In genomic region chr13:21453449-21453848, GRCm38 (mm10) we compare ENCODE assay signal across 8 mouse cellular contexts. TPM values are rescaled to one million over a fixed set of nuclear protein-coding genes. Genes with fewer than 3 reads are reported as not detected.
DNase-seq lines count a peak whose midpoint lies in the region; ATAC-seq lines count a peak whose summit lies in the region.

Zscan26 (minus strand) TSS chr13:21453730.

- H3K4me3 ChIP-seq in embryonic facial prominence, embryonic 13.5 days: peak within 1 kb of the TSS; percentile 74
- peak within 1 kb of the TSS; percentile 83 for H3K4me3 ChIP-seq in heart, embryonic 10.5 days
- H3K4me3 ChIP-seq in kidney, embryonic 15.5 days (replicated peaks): peak within 1 kb of the TSS; percentile 84

- no peaks in the 10 kb centered on the region for H3K9me3 ChIP-seq in embryonic facial prominence, embryonic 13.5 days
- H3K9me3 ChIP-seq in heart, embryonic 10.5 days: no peaks in the 10 kb centered on the region
- no peaks in the 10 kb centered on the region for H3K9me3 ChIP-seq in kidney, embryonic 15.5 days (replicated peaks)

- H3K9ac ChIP-seq in embryonic facial prominence, embryonic 13.5 days: peak within 1 kb of the TSS; percentile 83
- peak within 1 kb of the TSS; percentile 79 for H3K9ac ChIP-seq in kidney, embryonic 15.5 days

- WGBS in embryonic facial prominence, embryonic 13.5 days: under 1% methylated on average over 23 of the region's 23 CpGs
- WGBS in heart, embryonic 10.5 days: under 1% methylated on average over 23 of the region's 23 CpGs
- under 1% methylated on average over 23 of the region's 23 CpGs for WGBS in kidney, embryonic 15.5 days

- peak; percentile 88 for DNase-seq in 3T3-L1 (ENCODE audit: low read depth, low spot score)
- DNase-seq in adrenal gland, postnatal 36 days: peak; percentile 88 to 89
- peak; percentile 92 for DNase-seq in heart, embryonic 10.5 days (ENCODE audit: low spot score)
- DNase-seq in liver: peak; percentile 73
- peak; percentile 71 to 81 for DNase-seq in spleen, postnatal 4 days (ENCODE audit: low spot score in 2 of 2)

- H3K36me3 ChIP-seq in embryonic facial prominence, embryonic 13.5 days: peaks cover 17% of the 10 kb centered on the region; the same call in 1 of the 2 replicates
- H3K36me3 ChIP-seq in heart, embryonic 10.5 days: peaks cover 13% of the 10 kb centered on the region; the same call in 1 of the 2 replicates
- H3K36me3 ChIP-seq in kidney, embryonic 15.5 days: peaks cover 20% of the 10 kb centered on the region

- ATAC-seq in embryonic facial prominence, embryonic 13.5 days (ENCODE audit: insufficient number of reproducible peaks, insufficient read depth, low FRiP score, low TSS enrichment, low read depth): peak; percentile 76; the same call in 1 of the 2 replicates
- ATAC-seq in kidney, embryonic 15.5 days (replicated peaks; ENCODE audit: low FRiP score): peak; percentile 94
- peak; percentile 97 for ATAC-seq in monocyte, adult 5-6 weeks (replicated peaks; ENCODE audit: insufficient number of reproducible peaks, low FRiP score, low TSS enrichment, poor library complexity, severe bottlenecking)

- peaks cover 11% of the 10 kb centered on the region; the same call in 1 of the 2 replicates for H3K4me1 ChIP-seq in embryonic facial prominence, embryonic 13.5 days
- peaks cover 16% of the 10 kb centered on the region for H3K4me1 ChIP-seq in heart, embryonic 10.5 days
- peaks cover 19% of the 10 kb centered on the region for H3K4me1 ChIP-seq in kidney, embryonic 15.5 days

- H3K27me3 ChIP-seq in embryonic facial prominence, embryonic 13.5 days: peaks cover 9% of the 10 kb centered on the region; the same call in 1 of the 2 replicates
- no peaks in the 10 kb centered on the region for H3K27me3 ChIP-seq in heart, embryonic 10.5 days (ENCODE audit: insufficient read depth, poor library complexity, severe bottlenecking)
- H3K27me3 ChIP-seq in kidney, embryonic 15.5 days: peaks cover 4% of the 10 kb centered on the region; the same call in 1 of the 2 replicates

- H3K4me2 ChIP-seq in embryonic facial prominence, embryonic 13.5 days: peak within 1 kb of the TSS; percentile 77
- peak within 1 kb of the TSS; percentile 65 for H3K4me2 ChIP-seq in kidney, embryonic 15.5 days

- H3K27ac ChIP-seq in embryonic facial prominence, embryonic 13.5 days: peak within 1 kb of the TSS; percentile 80
- peak within 1 kb of the TSS; percentile 92 for H3K27ac ChIP-seq in heart, embryonic 10.5 days
- H3K27ac ChIP-seq in kidney, embryonic 15.5 days: peak within 1 kb of the TSS; percentile 87

RNA-seq across cellular contexts. Expression of gene Zscan26, which starts in this region (rescaled TPM):
- 10 to 100 TPM; 34.5 to 39.7 TPM for total RNA-seq in adrenal gland, postnatal 36 days (2021)
- 36.7 and 40.2 TPM in 2 replicates for polyA plus RNA-seq in embryonic facial prominence, embryonic 13.5 days (2015; fragmentation: Nextera tagmentation; extraction: Ambion mirVana)
- polyA plus RNA-seq in heart, embryonic 10.5 days (2016; fragmentation: Nextera tagmentation; extraction: Ambion mirVana): 22.7 and 27.5 TPM in 2 replicates
- 32.6 and 37.0 TPM in 2 replicates for polyA plus RNA-seq in kidney, embryonic 15.5 days (2015; fragmentation: Nextera tagmentation; extraction: Ambion mirVana)
- total RNA-seq in monocyte, adult 5-6 weeks (2017): 33.0 to 51.1 TPM (median 36.4 TPM) in 3 replicates

Comparison
In these comparisons a context has a peak if more than half of its experiments do, and no peak if none do; other contexts are left out.
1. Peak in every context shown above with its lines: DNase-seq, ATAC-seq, H3K4me3 ChIP-seq and H3K27ac ChIP-seq.